ENCODE assay signal across 21 mouse cellular contexts in the genomic region with DNA sequence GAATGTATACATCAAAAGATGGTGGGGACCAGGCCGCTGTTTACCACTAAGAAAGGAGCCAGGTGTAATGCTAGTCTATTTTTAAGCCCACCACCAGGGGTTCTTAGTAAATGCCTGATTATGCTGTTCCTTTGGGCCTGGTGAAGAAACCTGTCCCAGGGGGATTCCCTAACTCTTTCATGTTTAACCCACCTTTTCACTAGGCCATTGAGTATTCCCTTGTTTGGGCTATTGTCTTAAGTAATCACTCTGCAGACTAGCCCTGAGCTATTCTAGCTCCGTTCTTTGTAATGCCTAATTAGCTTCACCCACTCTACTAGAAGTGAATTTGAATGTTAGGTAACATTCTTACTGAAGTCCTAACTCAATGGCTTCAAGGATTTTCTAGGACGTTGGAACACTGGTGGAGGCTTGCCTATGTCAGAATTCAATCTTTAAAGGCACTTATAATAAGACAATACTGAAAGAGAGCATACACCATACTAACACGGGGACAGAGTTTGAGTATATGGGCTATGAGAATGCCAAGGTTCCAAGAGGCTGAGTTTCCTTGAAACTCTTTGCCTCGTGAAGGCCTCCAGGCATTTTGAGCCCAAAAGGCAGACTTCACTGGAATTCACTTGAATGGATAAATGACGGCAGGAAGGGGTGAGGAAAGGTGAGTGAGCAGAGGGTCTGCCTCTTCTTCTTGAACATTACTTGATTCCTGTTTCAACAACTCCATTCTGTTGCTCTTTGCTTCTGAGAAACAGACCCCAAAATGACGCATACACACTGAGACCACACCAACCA.
A peak's percentile ranks its signal among the peaks of the same experiment; 100 is the strongest.
DNase-seq lines count a peak whose midpoint lies in the region; ATAC-seq and TF ChIP-seq lines count a peak whose summit lies in the region.
"Had no signal": no experiment of that assay in that cellular context is flagged by ENCODE, and none has a peak within 500 bp of the region (broad histone marks: within the 10 kb centered on the region; RNA-seq: fewer than 3 reads in every experiment).

No protein-coding gene starts in this region.

- DNase-seq in ES-E14 (ENCODE audit: low read depth, low spot score) = peak; percentile 77
- peak; percentile 28 for DNase-seq in WW6 (ENCODE audit: low read depth, low spot score)
- no peak for DNase-seq in gastrocnemius, postnatal 14 days
- DNase-seq in adrenal gland, adult (ENCODE audit: inconsistent age in 2 of 2, low spot score in 1 of 2) = no peak
- DNase-seq in forebrain, embryonic 11.5 days (ENCODE audit: low spot score) = no peak
- no peak for DNase-seq in left cerebral cortex, adult 9 months (ENCODE audit: low spot score in 2 of 2)
- DNase-seq: adrenal gland, adult 2 months; adrenal gland, postnatal 14 days; adrenal gland, postnatal 36 days; cerebellum, adult 11-12 months; cerebellum, adult 2 months; cerebellum, adult 9-10 months; cerebellum, postnatal 10 days; cerebellum, postnatal 25 days; forebrain, postnatal 0 days had no signal

- TF ChIP-seq CTCF in ES-Bruce4 (IDR thresholded peaks at IDR 0.05; ENCODE audit: low read depth, low read length) = no peak

- H3K27me3 ChIP-seq in ES-Bruce4 (ENCODE audit: control insufficient read depth, insufficient read depth, low read length, poor library complexity, severe bottlenecking) = peaks cover 1% of the 10 kb centered on the region; the same call in 1 of the 2 replicates
- H3K27me3 ChIP-seq in forebrain, embryonic 11.5 days (ENCODE audit: control insufficient read depth, insufficient read depth, low read length) = no peaks in the 10 kb centered on the region
- H3K27me3 ChIP-seq: embryonic facial prominence, embryonic 12.5 days; forebrain, embryonic 12.5 days had no signal

- peak; percentile 39; the same call in 1 of the 2 replicates for TF ChIP-seq EP300 in ES-Bruce4 (IDR thresholded peaks at IDR 0.05; ENCODE audit: insufficient read depth, low read depth, low read length)

- H3K36me3 ChIP-seq in ES-Bruce4 (ENCODE audit: control insufficient read depth, insufficient read depth, low read length, poor library complexity, severe bottlenecking) (no peaks in the 10 kb centered on the region), ES-E14 (ENCODE audit: control insufficient read depth, insufficient read depth, low read length, poor library complexity, severe bottlenecking) (no peaks in the 10 kb centered on the region)
- H3K36me3 ChIP-seq in forebrain, embryonic 11.5 days (ENCODE audit: control insufficient read depth, insufficient read depth, low read length) = no peaks in the 10 kb centered on the region
- H3K36me3 ChIP-seq: embryonic facial prominence, embryonic 10.5 days; embryonic facial prominence, embryonic 12.5 days; forebrain, embryonic 12.5 days had no signal

- 49% methylated on average over 7 of the region's 7 CpGs for WGBS in forebrain, embryonic 11.5 days

- H3K9me3 ChIP-seq in ES-Bruce4 (replicated peaks; ENCODE audit: control insufficient read depth, insufficient read depth, low read length, poor library complexity, severe bottlenecking) = no peaks in the 10 kb centered on the region
- H3K9me3 ChIP-seq in ES-E14 (ENCODE audit: control insufficient read depth, insufficient read depth, low read depth, low read length) = no peaks in the 10 kb centered on the region
- no peaks in the 10 kb centered on the region for H3K9me3 ChIP-seq in forebrain, embryonic 11.5 days (ENCODE audit: control insufficient read depth, low read length)
- H3K9me3 ChIP-seq: embryonic facial prominence, embryonic 10.5 days; embryonic facial prominence, embryonic 12.5 days; forebrain, embryonic 12.5 days had no signal

- H3K27ac ChIP-seq in ES-Bruce4 (ENCODE audit: insufficient read depth, low read length) (0 out of 2 replicates have a peak overlapping the region, but pooled peaks have one; percentile 6), ES-E14 (ENCODE audit: insufficient read depth, low read depth, low read length, poor library complexity, severe bottlenecking) (no peak overlapping the region)
- no peak overlapping the region for H3K27ac ChIP-seq in forebrain, embryonic 11.5 days (ENCODE audit: low read depth, low read length)
- H3K27ac ChIP-seq: embryonic facial prominence, embryonic 10.5 days; embryonic facial prominence, embryonic 12.5 days; forebrain, embryonic 12.5 days had no signal

- TF ChIP-seq POLR2A in ES-Bruce4 (IDR thresholded peaks at IDR 0.05; ENCODE audit: insufficient read depth, low read length) = no peak

- no peak overlapping the region for H3K4me2 ChIP-seq in forebrain, embryonic 11.5 days (ENCODE audit: low read depth, low read length, severe bottlenecking)
- H3K4me2 ChIP-seq: embryonic facial prominence, embryonic 12.5 days; forebrain, embryonic 12.5 days had no signal

- ATAC-seq in forebrain, embryonic 11.5 days (replicated peaks; ENCODE audit: low FRiP score) = no peak
- ATAC-seq: activated CD4-positive, CD25-positive, alpha-beta regulatory T cell, adult 4 months; forebrain, embryonic 14.5 days; forebrain, postnatal 0 days had no signal

- H3K4me1 ChIP-seq in ES-Bruce4 (ENCODE audit: control insufficient read depth, insufficient read depth, low read length) (no peaks in the 10 kb centered on the region), ES-E14 (ENCODE audit: control insufficient read depth in 2 of 2, insufficient read depth in 2 of 2, low read length in 2 of 2, poor library complexity in 1 of 2) (peaks cover 2 to 3% of the 10 kb centered on the region in 2 experiments; a peak in 1 of 4 replicates)
- H3K4me1 ChIP-seq in forebrain, embryonic 11.5 days (replicated peaks; ENCODE audit: control insufficient read depth, insufficient read depth, low read length) = no peaks in the 10 kb centered on the region
- H3K4me1 ChIP-seq: embryonic facial prominence, embryonic 10.5 days; embryonic facial prominence, embryonic 12.5 days; forebrain, embryonic 12.5 days had no signal

- H3K9ac ChIP-seq in ES-Bruce4 (ENCODE audit: low read depth, poor library complexity, severe bottlenecking) (no peak overlapping the region), ES-E14 (ENCODE audit: insufficient read depth, low read depth, low read length, poor library complexity, severe bottlenecking) (no peak overlapping the region)
- no peak overlapping the region for H3K9ac ChIP-seq in forebrain, embryonic 11.5 days (ENCODE audit: low read length)
- H3K9ac ChIP-seq: embryonic facial prominence, embryonic 12.5 days; forebrain, embryonic 12.5 days; forebrain, postnatal 0 days had no signal

- H3K4me3 ChIP-seq in ES-Bruce4 (ENCODE audit: low read depth, low read length) (no peak overlapping the region), ES-E14 (ENCODE audit: insufficient read depth in 1 of 2, low read depth in 1 of 2, low read length in 2 of 2, poor library complexity in 1 of 2, severe bottlenecking in 1 of 2) (no peak overlapping the region)
- no peak overlapping the region for H3K4me3 ChIP-seq in forebrain, embryonic 11.5 days (ENCODE audit: low read depth, low read length)
- H3K4me3 ChIP-seq: embryonic facial prominence, embryonic 10.5 days; embryonic facial prominence, embryonic 12.5 days; forebrain, embryonic 12.5 days had no signal

- in situ Hi-C loops in ES-E14 (cut with MboI; ENCODE audit: low sequenced_read_pairs in 2 of 2, unreplicated experiment in 2 of 2) = no loop called here

- intact Hi-C loops in gastrocnemius, postnatal 14 days (cut with DNase I; ENCODE audit: low total_unique reads) = no loop called here

TF ChIP-seq in ES-E14, 5 proteins besides CTCF, POLR2A, EP300 and RAD21:
- TF ChIP-seq MAFK (IDR thresholded peaks at IDR 0.05; ENCODE audit: insufficient read depth, low read depth, low read length) (no peak), CHD2 (IDR thresholded peaks at IDR 0.05; ENCODE audit: low read depth, low read length) (0 out of 2 replicates have a peak, but pooled peaks have one; percentile 14)

Comparison
In these comparisons a context has a peak if more than half of its experiments do, and no peak if none do; other contexts are left out.
1. DNase-seq: peak in ES-E14 (single experiment) and WW6 (single experiment); none in gastrocnemius, postnatal 14 days (single experiment), adrenal gland, adult (0 of 2), forebrain, embryonic 11.5 days (single experiment) and left cerebral cortex, adult 9 months (0 of 2).